Mouse (Mus musculus): ENCODE measurements around the gene Vmn2r34. TPM values are rescaled to one million over a fixed set of nuclear protein-coding genes. Genes with fewer than 3 reads are reported as not detected.
"Not testable (repeated sequence)": the region's sequence is repeated elsewhere in the genome, so short reads cannot be mapped to it uniquely, and the experiment has no call there.

Vmn2r34 gene
- polyA plus RNA-seq (2014; fragmentation: Nextera tagmentation; extraction: Ambion mirVana) = not detected in 2 replicates

- not testable (repeated sequence) for H3K27me3 ChIP-seq (ENCODE audit: control insufficient read depth, insufficient read depth, low read length); H3K4me3 ChIP-seq (replicated peaks; ENCODE audit: low read length); H3K4me2 ChIP-seq (replicated peaks); H3K4me1 ChIP-seq (replicated peaks; ENCODE audit: control insufficient read depth, insufficient read depth, low read length); H3K36me3 ChIP-seq (replicated peaks; ENCODE audit: control insufficient read depth, insufficient read depth); H3K27ac ChIP-seq; H3K9ac ChIP-seq; H3K9me3 ChIP-seq (ENCODE audit: control insufficient read depth, low read length); ATAC-seq (ENCODE audit: low FRiP score); DNase-seq (ENCODE audit: low spot score)
- no CpG with 5 or more reads among the region's 2 CpGs for WGBS
Measured at GRCm38 (mm10) chr7:7689413-7689812, at the start of gene Vmn2r34. Gene Vmn2r34 (minus strand): TSS chr7:7689513.

- not testable (repeated sequence) for DNase-seq (ENCODE audit: low spot score); ATAC-seq (ENCODE audit: low FRiP score); H3K4me1 ChIP-seq (replicated peaks; ENCODE audit: control insufficient read depth, insufficient read depth, low read length); H3K9me3 ChIP-seq (ENCODE audit: control insufficient read depth, low read length); H3K27ac ChIP-seq; H3K9ac ChIP-seq; H3K27me3 ChIP-seq (ENCODE audit: control insufficient read depth, insufficient read depth, low read length); H3K4me3 ChIP-seq (replicated peaks; ENCODE audit: low read length); H3K4me2 ChIP-seq (replicated peaks); H3K36me3 ChIP-seq (replicated peaks; ENCODE audit: control insufficient read depth, insufficient read depth)
- WGBS = 92% methylated on average over 2 of the region's 2 CpGs
Measured at GRCm38 (mm10) chr7:7674032-7674431, 15.3 kb downstream of the Vmn2r34 start.

Other genes with a start within 250 kb of the Vmn2r34 start
- gene Vmn2r32, start 209.5 kb downstream of the Vmn2r34 start, polyA plus RNA-seq (2014; fragmentation: Nextera tagmentation; extraction: Ambion mirVana) = not detected in 2 replicates
- not detected in 2 replicates for gene Vmn2r33, start 122.7 kb downstream of the Vmn2r34 start, polyA plus RNA-seq (2014; fragmentation: Nextera tagmentation; extraction: Ambion mirVana)
- not detected in 2 replicates for gene Vmn2r35, start 130.4 kb upstream of the Vmn2r34 start, polyA plus RNA-seq (2014; fragmentation: Nextera tagmentation; extraction: Ambion mirVana)
- not detected in 2 replicates for gene Vmn2r36, start 213.0 kb upstream of the Vmn2r34 start, polyA plus RNA-seq (2014; fragmentation: Nextera tagmentation; extraction: Ambion mirVana)

Data from hindbrain, embryonic 14.5 days (tissue).